Mouse (Mus musculus) kidney, embryonic 15.5 days (tissue): ENCODE data around the gene Zan. TPM values are rescaled to one million over a fixed set of nuclear protein-coding genes. Genes with fewer than 3 reads are reported as not detected.
"Not testable (repeated sequence)": the region's sequence is repeated elsewhere in the genome, so short reads cannot be mapped to it uniquely, and the experiment has no call there.

Experiments used
- ATAC-seq: fragments of 200-750 bp; cut with Nextera tagmentation; replicated peaks from 2 replicates; pipeline ENCODE4 v1.8.0; 2017; ENCODE audit warnings: moderate TSS enrichment; ENCODE audit not compliant: low FRiP score
- H3K27ac ChIP-seq: fragments of 300-500 bp; sonication (generic); 2 replicates; pipeline ENCODE4 v1.5.1; 2015; ENCODE audit warnings: mild to moderate bottlenecking, inconsistent platforms
- H3K27me3 ChIP-seq: fragments of 300-500 bp; sonication (generic); 2 replicates; pipeline ENCODE4 v1.6.1; 2015; ENCODE audit warnings: inconsistent platforms
- H3K36me3 ChIP-seq: fragments of 300-500 bp; sonication (generic); 2 replicates; pipeline ENCODE4 v1.6.1; 2015; ENCODE audit warnings: inconsistent platforms
- H3K4me1 ChIP-seq: fragments of 300-500 bp; sonication (generic); 2 replicates; pipeline ENCODE4 v1.6.1; 2015; ENCODE audit warnings: inconsistent platforms
- H3K4me2 ChIP-seq: fragments of 300-500 bp; sonication (generic); 2 replicates; pipeline ENCODE4 v1.6.1; 2015; ENCODE audit warnings: moderate library complexity, mild to moderate bottlenecking, inconsistent platforms
- H3K4me3 ChIP-seq: fragments of 300-500 bp; sonication (generic); replicated peaks from 2 replicates; pipeline ENCODE4 v1.5.1; 2015; ENCODE audit warnings: mild to moderate bottlenecking, inconsistent platforms
- H3K9ac ChIP-seq: fragments of 300-500 bp; sonication (generic); 2 replicates; pipeline ENCODE4 v1.6.1; 2015; ENCODE audit warnings: mild to moderate bottlenecking, inconsistent platforms
- H3K9me3 ChIP-seq: fragments of 300-500 bp; sonication (generic); replicated peaks from 2 replicates; pipeline ENCODE4 v1.6.1; 2016; ENCODE audit warnings: inconsistent platforms
- WGBS: fragments of 180-500 bp; shearing (Covaris S2); methylation state at CpG from one replicate; pipeline ENCODE4 v1.1.7; 2015; ENCODE audit warnings: mixed read lengths; 5-methylcytosine and 5-hydroxymethylcytosine counted together
- polyA plus RNA-seq: library from polyadenylated mRNA; unstranded; fragments of >200 nt; fragmentation: Nextera tagmentation; extraction: Ambion mirVana; gene quantifications from 2 replicates; pipeline ENCODE4 v1.2.1, GENCODE M21; 2015

Zan gene
- polyA plus RNA-seq, 1 experiment from 2014 or later: 0.06 TPM

DNA sequence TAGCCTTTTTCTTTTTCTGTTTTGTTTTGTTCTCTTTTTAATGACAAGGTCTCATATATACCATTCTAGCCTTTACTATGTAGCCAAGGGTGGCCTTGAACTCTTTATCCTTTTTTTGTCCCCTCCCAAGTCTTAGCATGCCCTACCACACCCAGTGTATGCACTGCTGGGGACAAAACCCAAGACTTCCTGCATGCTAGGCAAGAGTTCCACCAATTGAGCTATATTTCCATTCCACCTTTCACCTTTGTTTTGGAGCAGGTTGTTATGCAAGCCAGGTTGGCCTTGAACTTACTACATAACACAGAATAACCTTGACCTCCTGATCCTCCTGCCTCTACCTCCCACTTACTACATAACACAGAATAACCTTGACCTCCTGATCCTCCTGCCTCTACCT lies 31.3 kb downstream of the Zan start:
- Histone ChIP-seq H3K9me3 (no peaks in the 10 kb centered on the region), H3K27me3 (no peaks in the 10 kb centered on the region), H3K27ac (no peak overlapping the region), H3K4me1 (no peaks in the 10 kb centered on the region), H3K4me3 (no peak overlapping the region), H3K9ac (no peak overlapping the region), H3K4me2 (no peak overlapping the region), H3K36me3 (no peaks in the 10 kb centered on the region)
- ATAC-seq: no peak

DNA sequence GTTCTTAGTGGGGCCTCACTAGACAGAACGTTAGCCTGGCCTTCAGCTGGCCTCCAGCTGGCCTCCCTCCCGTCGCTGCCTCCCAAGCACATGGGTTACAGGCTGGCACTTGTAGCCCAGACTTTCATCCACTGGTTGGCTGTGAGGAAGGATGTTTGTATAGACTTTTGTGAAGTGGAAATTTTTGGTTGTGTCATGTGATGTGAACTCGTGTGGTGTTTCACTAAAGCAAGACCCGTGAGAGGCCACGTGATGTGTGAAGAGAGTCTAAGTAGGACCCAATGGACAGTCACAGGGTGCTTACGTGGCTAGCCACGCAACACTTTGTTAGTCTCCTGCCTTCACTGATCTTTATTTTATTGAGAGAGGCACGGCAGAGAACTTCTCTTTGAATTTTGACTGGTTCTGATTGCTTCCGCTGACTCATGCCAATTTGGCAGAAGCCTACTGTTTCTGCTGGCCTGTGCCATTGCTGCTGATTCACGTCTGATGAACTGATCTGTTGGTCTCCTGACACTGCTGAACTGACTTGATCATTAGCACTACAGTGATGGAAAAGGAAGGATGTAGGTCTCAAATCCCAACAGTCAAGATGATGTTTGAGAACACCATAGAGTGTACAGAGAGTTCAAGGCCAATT lies 36.5 kb downstream of the Zan start:
- no peak overlapping the region for H3K27ac ChIP-seq
- ATAC-seq: no peak
- H3K9ac ChIP-seq: no peak overlapping the region
- no peaks in the 10 kb centered on the region for H3K4me1 ChIP-seq
- H3K9me3 ChIP-seq: no peaks in the 10 kb centered on the region
- WGBS: 87% methylated on average over 11 of the region's 11 CpGs
- H3K27me3 ChIP-seq: no peaks in the 10 kb centered on the region
- H3K4me3 ChIP-seq: no peak overlapping the region
- H3K36me3 ChIP-seq: no peaks in the 10 kb centered on the region
- no peak overlapping the region for H3K4me2 ChIP-seq

DNA sequence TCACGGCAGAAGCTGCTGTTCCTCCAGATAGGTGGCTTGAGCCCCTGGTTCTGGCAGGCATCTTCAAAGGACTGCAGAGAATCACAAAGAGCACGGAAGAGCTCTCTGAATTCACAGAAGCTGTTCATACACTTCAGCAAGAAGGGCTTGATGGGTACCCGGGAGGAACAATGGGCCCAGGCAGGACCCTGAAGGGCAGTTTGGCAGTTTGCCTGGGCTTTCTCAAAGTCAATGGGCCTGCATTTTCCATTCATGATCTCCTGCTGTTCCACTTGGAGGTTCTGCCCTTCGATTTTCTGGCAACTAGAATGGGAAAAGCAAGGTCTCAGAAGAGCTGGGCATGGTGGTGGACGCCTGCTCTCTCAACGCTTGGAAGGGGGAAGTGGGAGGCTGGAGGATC lies 43.0 kb downstream of the Zan start:
- Histone ChIP-seq H3K9me3 (no peaks in the 10 kb centered on the region), H3K27ac (no peak overlapping the region), H3K4me2 (no peak overlapping the region), H3K4me1 (no peaks in the 10 kb centered on the region), H3K27me3 (no peaks in the 10 kb centered on the region), H3K36me3 (no peaks in the 10 kb centered on the region), H3K9ac (no peak overlapping the region), H3K4me3 (no peak overlapping the region)
- no peak for ATAC-seq
- 74% methylated on average over 6 of the region's 6 CpGs for WGBS

DNA sequence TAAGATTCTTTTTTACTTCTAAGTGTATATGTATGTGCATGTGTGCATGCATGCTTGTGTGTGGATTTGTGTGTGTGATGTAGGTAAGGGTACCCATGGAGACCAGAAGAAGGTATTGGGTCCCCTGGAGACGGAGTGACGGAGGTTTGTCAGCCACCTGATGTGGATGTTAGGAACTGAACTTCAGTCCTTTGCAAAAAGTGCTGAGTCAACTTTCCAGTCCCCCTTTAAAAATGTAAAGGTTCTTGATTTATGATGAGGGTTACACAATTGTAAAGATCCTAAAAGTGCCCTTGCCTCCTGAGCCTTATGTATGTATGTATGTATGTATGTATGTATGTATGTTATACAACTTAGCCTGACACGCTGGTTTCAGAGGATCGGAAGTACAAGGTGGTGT lies 46.5 kb downstream of the Zan start:
- not testable (repeated sequence) for H3K36me3 ChIP-seq, ATAC-seq, H3K27ac ChIP-seq, H3K9me3 ChIP-seq, H3K9ac ChIP-seq, H3K27me3 ChIP-seq, H3K4me1 ChIP-seq, H3K4me2 ChIP-seq, H3K4me3 ChIP-seq
- WGBS: 79% methylated on average over 4 of the region's 4 CpGs

DNA sequence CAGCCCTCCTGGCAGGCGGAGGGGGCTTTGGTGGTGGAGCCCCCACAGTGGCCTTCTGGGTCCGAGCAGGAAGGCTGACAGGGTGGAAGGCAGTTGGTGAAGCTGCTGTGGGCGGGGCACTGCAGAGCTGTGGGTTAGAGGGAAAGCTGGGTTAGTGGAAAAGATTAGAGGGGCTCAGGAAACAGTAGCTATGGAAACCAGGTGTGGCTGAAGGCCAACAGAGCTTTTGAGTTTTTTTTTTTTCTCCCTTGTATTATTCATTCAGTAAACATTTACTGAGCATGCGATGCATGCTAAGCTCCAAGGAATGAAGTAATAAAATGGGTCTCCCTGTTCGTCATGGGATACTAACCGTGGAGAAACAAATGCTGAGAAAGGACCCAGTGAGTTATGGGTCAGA lies 51.2 kb downstream of the Zan start:
- H3K27ac ChIP-seq: no peak overlapping the region
- no peak for ATAC-seq
- H3K27me3 ChIP-seq: no peaks in the 10 kb centered on the region
- no peak overlapping the region for H3K9ac ChIP-seq
- H3K36me3 ChIP-seq: no peaks in the 10 kb centered on the region
- H3K9me3 ChIP-seq: no peaks in the 10 kb centered on the region
- WGBS: 54% methylated on average over 6 of the region's 6 CpGs
- H3K4me1 ChIP-seq: 0 out of 2 replicates have a peak, but pooled peaks cover 7% of the 10 kb centered on the region
- H3K4me3 ChIP-seq: no peak overlapping the region
- no peak overlapping the region for H3K4me2 ChIP-seq

DNA sequence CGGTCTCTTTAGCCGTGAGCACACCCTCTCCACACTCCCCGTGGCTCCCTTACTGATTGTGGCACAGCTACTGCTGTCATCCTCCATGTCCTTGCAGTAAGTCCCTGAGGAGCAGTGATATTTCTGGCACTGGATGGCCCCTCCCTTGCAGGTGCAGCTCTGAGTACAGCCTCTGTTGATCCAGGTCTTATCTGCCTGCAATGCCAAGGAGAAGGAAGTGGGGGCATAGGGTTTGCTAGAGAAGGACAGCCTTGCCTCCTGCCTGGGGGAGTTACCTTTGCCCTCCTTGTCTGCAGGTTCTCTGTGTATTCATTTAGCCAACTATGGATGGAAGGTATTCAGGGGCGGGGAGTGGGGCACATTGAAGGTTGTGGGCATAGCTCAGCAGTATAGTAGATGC lies 57.0 kb downstream of the Zan start:
- Histone ChIP-seq H3K27me3 (no peaks in the 10 kb centered on the region), H3K4me3 (no peak overlapping the region), H3K27ac (no peak overlapping the region), H3K36me3 (no peaks in the 10 kb centered on the region), H3K4me1 (peaks cover 11% of the 10 kb centered on the region), H3K9ac (no peak overlapping the region), H3K4me2 (no peak overlapping the region), H3K9me3 (no peaks in the 10 kb centered on the region)
- WGBS: 81% methylated on average over 4 of the region's 4 CpGs
- no peak for ATAC-seq

DNA sequence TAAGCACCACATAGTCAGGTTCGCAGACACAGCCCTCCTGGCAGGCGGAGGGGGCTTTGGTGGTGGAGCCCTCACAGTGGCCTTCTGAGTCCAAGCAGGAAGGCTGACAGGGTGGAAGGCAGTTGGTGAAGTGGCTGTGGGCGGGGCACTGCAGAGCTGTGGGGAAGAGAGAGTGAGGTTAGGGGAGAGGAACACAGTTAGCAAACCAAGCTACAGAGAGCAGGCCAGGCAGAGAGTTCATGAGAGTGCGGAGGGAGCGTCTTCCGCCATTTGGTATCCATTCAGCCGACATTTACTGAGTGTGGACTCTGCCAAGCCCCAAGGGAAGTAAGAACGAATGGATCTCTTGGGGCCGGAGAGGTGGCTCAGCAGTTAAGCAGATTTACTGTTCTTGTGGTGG lies 57.8 kb downstream of the Zan start:
- Histone ChIP-seq H3K4me2 (no peak overlapping the region), H3K27me3 (no peaks in the 10 kb centered on the region), H3K4me3 (no peak overlapping the region), H3K4me1 (peaks cover 11% of the 10 kb centered on the region), H3K9me3 (no peaks in the 10 kb centered on the region), H3K27ac (no peak overlapping the region), H3K36me3 (no peaks in the 10 kb centered on the region), H3K9ac (no peak overlapping the region)
- no peak; the same call in 1 of the 2 replicates for ATAC-seq
- 51% methylated on average over 9 of the region's 9 CpGs for WGBS

DNA sequence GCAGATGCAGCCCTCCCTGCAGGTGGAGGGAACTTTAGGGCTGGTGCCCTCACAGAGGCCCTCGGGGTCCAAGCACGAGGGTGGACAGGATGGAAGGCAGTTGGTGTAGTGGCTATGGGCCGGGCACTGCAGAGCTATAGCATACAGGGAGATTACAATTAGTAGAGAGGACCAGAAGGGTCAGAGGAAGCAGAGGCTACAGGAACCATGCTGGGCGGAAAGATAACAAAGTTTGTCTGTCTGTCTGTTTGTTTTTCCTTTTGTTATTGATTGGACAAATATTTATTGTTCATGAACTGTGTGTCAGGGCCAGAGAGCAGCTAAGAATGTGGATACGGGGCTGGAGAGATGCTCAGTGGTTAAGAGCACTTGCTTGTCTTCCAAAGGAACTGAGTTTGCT lies 62.6 kb downstream of the Zan start:
- no peaks in the 10 kb centered on the region for H3K27me3 ChIP-seq
- H3K4me2 ChIP-seq: no peak overlapping the region
- no peaks in the 10 kb centered on the region for H3K36me3 ChIP-seq
- H3K9ac ChIP-seq: no peak overlapping the region
- H3K9me3 ChIP-seq: no peaks in the 10 kb centered on the region
- H3K4me3 ChIP-seq: no peak overlapping the region
- H3K27ac ChIP-seq: no peak overlapping the region
- ATAC-seq: no peak
- WGBS: 47% methylated on average over 5 of the region's 5 CpGs
- H3K4me1 ChIP-seq: peaks cover 7% of the 10 kb centered on the region

DNA sequence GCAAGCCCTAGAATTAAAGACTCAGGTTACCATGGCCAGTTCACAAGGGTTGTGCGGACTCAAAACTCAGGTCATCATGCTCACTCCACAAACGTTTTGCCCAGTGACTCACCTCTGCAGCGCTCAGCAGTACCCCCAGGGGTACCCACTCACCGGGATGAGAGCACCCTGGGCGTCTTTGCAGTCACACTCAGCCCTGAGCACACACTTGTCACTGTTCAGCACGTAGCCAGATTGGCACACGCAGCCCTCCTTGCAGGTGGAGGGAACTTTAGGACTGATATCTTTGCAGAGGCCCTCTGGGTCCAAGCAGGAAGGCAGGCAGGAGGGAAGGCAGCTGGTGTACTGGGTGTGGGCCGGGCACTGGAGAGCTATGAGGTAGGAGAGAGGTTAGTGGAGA lies 65.6 kb downstream of the Zan start:
- Histone ChIP-seq H3K4me3 (no peak overlapping the region), H3K4me1 (peaks cover 7% of the 10 kb centered on the region; the same call in 1 of the 2 replicates), H3K4me2 (no peak overlapping the region), H3K36me3 (no peaks in the 10 kb centered on the region), H3K27ac (no peak overlapping the region), H3K9me3 (no peaks in the 10 kb centered on the region), H3K27me3 (no peaks in the 10 kb centered on the region), H3K9ac (no peak overlapping the region)
- WGBS: 67% methylated on average over 8 of the region's 8 CpGs
- ATAC-seq: no peak

DNA sequence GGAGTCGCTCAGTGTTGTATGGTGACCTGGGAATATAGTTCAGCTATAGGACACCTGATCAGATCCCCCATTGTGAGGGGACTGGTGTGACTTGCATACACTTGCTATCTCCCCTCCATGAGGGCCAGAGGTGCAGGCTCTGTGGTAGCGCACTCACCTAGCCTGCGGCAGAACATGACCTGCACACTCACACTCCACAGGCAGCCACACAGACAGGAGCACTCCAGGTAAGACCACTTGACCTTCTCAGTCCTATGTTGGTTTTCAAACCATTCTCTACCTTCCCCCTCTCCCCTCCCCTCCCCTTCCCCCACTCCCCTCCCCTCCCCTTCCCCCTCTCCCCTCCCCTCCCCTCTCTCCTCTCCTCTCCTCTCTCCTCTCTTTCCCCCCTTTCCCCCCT lies 66.3 kb downstream of the Zan start:
- Histone ChIP-seq H3K4me3 (no peak overlapping the region), H3K4me2 (no peak overlapping the region), H3K27me3 (no peaks in the 10 kb centered on the region), H3K4me1 (peaks cover 7% of the 10 kb centered on the region; the same call in 1 of the 2 replicates), H3K9me3 (no peaks in the 10 kb centered on the region), H3K36me3 (no peaks in the 10 kb centered on the region), H3K9ac (no peak overlapping the region), H3K27ac (no peak overlapping the region)
- WGBS: 96% methylated on average over 3 of the region's 3 CpGs
- ATAC-seq: no peak

DNA sequence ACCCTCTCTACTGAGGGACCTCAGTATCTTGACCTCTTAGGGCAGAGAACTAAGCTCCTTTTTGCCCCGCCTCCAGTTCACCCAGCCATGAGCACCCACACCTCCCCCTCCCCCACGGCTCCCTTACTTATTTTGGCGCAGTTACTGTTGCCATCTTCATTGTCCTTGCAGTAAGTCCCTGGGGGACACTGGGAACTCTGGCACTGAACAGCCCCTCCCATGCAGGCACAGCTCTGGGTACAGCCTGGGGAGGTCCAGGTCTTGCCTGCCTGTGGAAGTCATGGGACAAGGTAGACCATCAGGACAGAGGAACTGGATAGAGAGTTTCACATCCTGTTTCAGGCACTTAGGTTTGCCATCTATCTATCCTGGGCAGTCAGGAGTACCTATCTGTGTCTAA lies 66.8 kb downstream of the Zan start:
- peaks cover 7% of the 10 kb centered on the region; the same call in 1 of the 2 replicates for H3K4me1 ChIP-seq
- H3K36me3 ChIP-seq: no peaks in the 10 kb centered on the region
- H3K27ac ChIP-seq: no peak overlapping the region
- H3K9ac ChIP-seq: no peak overlapping the region
- H3K9me3 ChIP-seq: no peaks in the 10 kb centered on the region
- 77% methylated on average over 3 of the region's 3 CpGs for WGBS
- no peaks in the 10 kb centered on the region for H3K27me3 ChIP-seq
- H3K4me3 ChIP-seq: no peak overlapping the region
- no peak overlapping the region for H3K4me2 ChIP-seq
- ATAC-seq: no peak

DNA sequence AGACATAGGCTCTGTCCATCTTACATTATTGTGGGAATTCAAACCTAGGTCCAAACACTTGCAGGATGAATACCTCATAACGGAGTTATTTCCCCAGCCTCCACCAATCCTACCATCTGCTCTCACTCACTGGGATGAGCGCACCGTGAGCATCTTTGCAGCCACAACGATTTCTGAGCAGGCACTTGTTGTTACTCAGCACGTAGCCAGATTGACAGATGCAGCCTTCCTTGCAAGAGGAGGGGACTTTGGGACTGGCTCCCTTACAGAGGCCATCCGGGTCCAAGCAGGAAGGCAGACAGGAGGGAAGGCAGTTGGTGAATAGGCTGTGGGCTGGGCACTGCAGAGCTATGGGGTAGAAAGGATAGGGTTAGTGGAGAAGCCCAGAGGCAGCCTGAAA lies 67.4 kb downstream of the Zan start:
- WGBS: 70% methylated on average over 6 of the region's 6 CpGs
- Histone ChIP-seq H3K9ac (no peak overlapping the region), H3K9me3 (no peaks in the 10 kb centered on the region)

DNA sequence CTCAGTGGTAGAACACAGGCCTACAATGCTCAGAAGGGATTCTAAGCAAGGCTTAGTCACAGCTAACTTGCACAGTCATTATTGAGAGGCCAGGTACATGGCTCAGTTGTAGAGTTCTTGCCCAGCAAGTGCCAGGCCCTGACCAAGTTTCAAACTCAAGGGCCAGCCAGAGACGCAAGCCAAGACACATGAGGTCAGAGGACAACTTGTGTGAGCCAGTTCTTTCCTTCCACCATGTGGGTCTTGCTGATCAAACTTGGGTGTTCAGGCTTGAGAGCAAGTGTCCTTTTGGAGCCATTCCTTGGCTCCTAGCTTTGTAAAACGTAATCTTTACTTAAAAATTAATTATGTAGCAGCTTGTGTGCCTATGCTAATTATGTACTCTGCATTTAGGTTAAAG lies 72.8 kb downstream of the Zan start:
- no peak overlapping the region for H3K9ac ChIP-seq
- no peak for ATAC-seq
- no peak overlapping the region for H3K4me3 ChIP-seq
- 79% methylated on average over 2 of the region's 2 CpGs for WGBS
- H3K36me3 ChIP-seq: no peaks in the 10 kb centered on the region
- H3K9me3 ChIP-seq: no peaks in the 10 kb centered on the region
- peaks cover 7% of the 10 kb centered on the region; the same call in 1 of the 2 replicates for H3K4me1 ChIP-seq
- H3K4me2 ChIP-seq: no peak overlapping the region
- no peak overlapping the region for H3K27ac ChIP-seq
- no peaks in the 10 kb centered on the region for H3K27me3 ChIP-seq

More for the DNA sequence above, 67.4 kb downstream of the Zan start:
- no peaks in the 10 kb centered on the region for H3K27me3 ChIP-seq
- H3K4me1 ChIP-seq: peaks cover 7% of the 10 kb centered on the region; the same call in 1 of the 2 replicates
- H3K36me3 ChIP-seq: no peaks in the 10 kb centered on the region
- no peak overlapping the region for H3K27ac ChIP-seq
- H3K4me2 ChIP-seq: no peak overlapping the region
- H3K4me3 ChIP-seq: no peak overlapping the region
- no peak for ATAC-seq
